Mouse (Mus musculus) embryonic fibroblast, embryonic 13.5 days (primary cell): Measurements from ENCODE around the gene Pdgfb. TPM values are rescaled to one million over a fixed set of nuclear protein-coding genes. Genes with fewer than 3 reads are reported as not detected.

Source experiments
- H3K27ac ChIP-seq: 2 replicates; pipeline ENCODE4 v1.5.1; 2012; ENCODE audit warnings: low read length, control low read depth, inconsistent platforms; ENCODE audit not compliant: insufficient read depth
- H3K4me1 ChIP-seq: 2 replicates; pipeline ENCODE4 v1.6.1; 2011; ENCODE audit warnings: low read length; ENCODE audit not compliant: control insufficient read depth, insufficient read depth
- H3K4me3 ChIP-seq: 2 replicates; pipeline ENCODE4 v1.5.1; 2011; ENCODE audit warnings: mild to moderate bottlenecking, control low read depth, low read length; ENCODE audit not compliant: insufficient read depth
- CTCF ChIP-seq: IDR thresholded peaks from 2 replicates; pipeline ENCODE4 v1.5.1; 2011; ENCODE audit warnings: mild to moderate bottlenecking, control low read depth, low read length, moderate library complexity, borderline replicate concordance; ENCODE audit not compliant: insufficient read depth
- POLR2A ChIP-seq: IDR thresholded peaks from 2 replicates; pipeline ENCODE4 v1.6.1; 2011; ENCODE audit warnings: low read depth, mild to moderate bottlenecking, control low read depth, low read length, moderate library complexity
- polyA plus RNA-seq: library from polyadenylated mRNA; stranded (reverse); fragments of >200 nt; gene quantifications from 2 replicates; pipeline ENCODE4 v1.2.4, GENCODE M21; 2011; ENCODE audit warnings: low read depth; ENCODE audit not compliant: missing spikeins, insufficient read length

The Pdgfb gene
- polyA plus RNA-seq, 1 experiment = 1.0 TPM

GRCm38 (mm10) chr15:80000694-80001093 lies 14.1 kb downstream of the Pdgfb start:
- Histone ChIP-seq H3K4me3 (no peak overlapping the region), H3K27ac (no peak overlapping the region), H3K4me1 (no peaks in the 10 kb centered on the region)
- TF ChIP-seq CTCF (no peak), POLR2A (no peak)

GRCm38 (mm10) chr15:79997988-79998387 lies 16.8 kb downstream of the Pdgfb start:
- TF ChIP-seq CTCF = no peak
- no peak for TF ChIP-seq POLR2A
- Histone ChIP-seq H3K27ac (no peak overlapping the region), H3K4me3 (no peak overlapping the region), H3K4me1 (no peaks in the 10 kb centered on the region)

DNA sequence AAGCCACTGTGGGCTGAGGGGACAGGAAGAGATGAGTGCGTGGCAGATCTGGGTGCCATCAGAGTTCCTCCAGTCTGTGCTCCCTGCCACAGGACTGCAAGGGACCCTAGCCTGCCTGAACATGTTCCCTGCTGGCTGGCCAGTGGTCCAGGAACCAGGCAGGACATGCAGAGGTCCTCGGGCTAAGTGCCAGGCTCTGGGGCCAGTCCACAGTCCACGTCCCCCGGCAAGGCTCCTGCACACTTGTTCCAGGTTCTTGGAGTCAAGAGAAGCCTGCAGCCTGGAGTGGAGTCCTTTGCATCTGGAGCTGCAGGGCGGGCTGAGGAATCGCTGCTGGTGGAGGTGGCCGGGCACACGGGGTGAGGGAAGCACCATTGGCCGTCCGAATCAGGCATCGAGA lies 18.0 kb downstream of the Pdgfb start:
- no peaks in the 10 kb centered on the region for H3K4me1 ChIP-seq
- H3K4me3 ChIP-seq = no peak overlapping the region
- TF ChIP-seq CTCF = no peak
- no peak overlapping the region for H3K27ac ChIP-seq

- H3K27ac ChIP-seq = no peak overlapping the region
- no peaks in the 10 kb centered on the region for H3K4me1 ChIP-seq
- H3K4me3 ChIP-seq = no peak overlapping the region
- no peak for TF ChIP-seq POLR2A
- TF ChIP-seq CTCF = no peak
These were observed 19.2 kb downstream of the Pdgfb start for GRCm38 (mm10) chr15:79995552-79995951.

GRCm38 (mm10) chr15:79994566-79994965 lies 20.2 kb downstream of the Pdgfb start:
- H3K4me1 ChIP-seq = no peaks in the 10 kb centered on the region
- H3K4me3 ChIP-seq = no peak overlapping the region
- no peak overlapping the region for H3K27ac ChIP-seq
- TF ChIP-seq CTCF = no peak
- no peak for TF ChIP-seq POLR2A

GRCm38 (mm10) chr15:79986182-79986581 lies 28.6 kb downstream of the Pdgfb start:
- TF ChIP-seq CTCF (no peak), POLR2A (no peak)
- no peak overlapping the region for H3K4me3 ChIP-seq
- H3K4me1 ChIP-seq = no peaks in the 10 kb centered on the region
- H3K27ac ChIP-seq = no peak overlapping the region

DNA sequence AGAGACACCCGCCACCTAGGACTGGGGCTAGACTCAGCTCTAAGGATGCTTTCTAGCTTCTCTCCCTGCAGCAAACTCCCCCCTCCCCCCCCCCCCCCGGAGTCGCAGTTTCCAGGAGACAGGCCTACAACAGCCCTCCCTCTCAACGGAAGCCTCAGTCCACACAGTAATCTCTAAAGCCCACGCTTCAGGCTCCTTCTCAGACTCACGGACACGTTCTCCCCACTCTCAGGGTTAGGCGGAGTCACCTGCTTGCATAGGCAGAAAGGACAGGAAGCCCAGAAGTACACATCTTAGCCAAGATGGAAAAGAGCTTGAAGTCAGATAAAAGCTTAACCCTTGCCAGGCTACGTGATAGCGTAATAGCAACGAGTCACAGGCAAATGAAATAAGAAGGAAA lies 29.3 kb downstream of the Pdgfb start:
- TF ChIP-seq POLR2A (no peak), CTCF (no peak)
- Histone ChIP-seq H3K27ac (no peak overlapping the region), H3K4me3 (no peak overlapping the region), H3K4me1 (no peaks in the 10 kb centered on the region)

DNA sequence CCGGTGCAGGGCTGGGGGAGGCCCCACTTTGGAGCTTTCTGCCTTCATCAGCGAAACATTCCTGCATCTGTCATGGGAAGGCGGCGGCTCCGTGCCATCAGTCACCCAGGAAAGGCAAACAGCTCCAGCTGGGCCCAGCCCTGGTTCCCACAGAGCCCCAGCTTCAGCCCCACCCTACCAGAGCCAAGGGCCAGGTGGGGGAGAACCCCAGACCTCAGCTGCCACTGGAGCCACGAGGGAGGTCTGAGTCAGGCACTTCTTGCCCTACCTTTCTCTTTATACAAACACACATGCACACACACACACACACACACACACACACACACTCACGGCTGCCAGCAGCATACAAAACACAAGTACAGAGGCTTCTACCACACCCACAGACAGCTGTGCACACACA lies 30.6 kb downstream of the Pdgfb start:
- no peak overlapping the region for H3K27ac ChIP-seq
- TF ChIP-seq CTCF (no peak), POLR2A (no peak)
- no peak overlapping the region for H3K4me3 ChIP-seq
- H3K4me1 ChIP-seq = no peaks in the 10 kb centered on the region

DNA sequence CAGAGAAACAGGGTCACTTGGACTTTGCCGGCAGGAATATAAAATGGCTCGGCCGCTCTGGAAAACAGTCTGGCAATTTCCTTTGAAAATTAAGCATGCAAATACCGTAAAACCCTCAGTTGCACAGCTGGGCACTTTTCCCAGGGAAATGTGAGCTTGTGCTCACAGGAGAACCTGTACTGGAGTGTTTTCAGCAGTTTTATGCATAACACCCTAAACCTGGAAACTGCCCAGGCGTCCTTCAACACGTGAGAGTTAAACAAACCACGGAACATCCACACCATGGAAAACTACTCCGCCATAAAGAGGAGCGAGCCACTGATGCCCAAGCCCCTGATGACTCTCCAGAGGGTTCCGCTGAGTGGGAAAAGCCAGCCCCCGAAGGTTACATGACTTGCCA lies 34.1 kb downstream of the Pdgfb start:
- TF ChIP-seq POLR2A (no peak), CTCF (no peak)
- H3K27ac ChIP-seq = no peak overlapping the region
- H3K4me3 ChIP-seq = no peak overlapping the region
- no peaks in the 10 kb centered on the region for H3K4me1 ChIP-seq

DNA sequence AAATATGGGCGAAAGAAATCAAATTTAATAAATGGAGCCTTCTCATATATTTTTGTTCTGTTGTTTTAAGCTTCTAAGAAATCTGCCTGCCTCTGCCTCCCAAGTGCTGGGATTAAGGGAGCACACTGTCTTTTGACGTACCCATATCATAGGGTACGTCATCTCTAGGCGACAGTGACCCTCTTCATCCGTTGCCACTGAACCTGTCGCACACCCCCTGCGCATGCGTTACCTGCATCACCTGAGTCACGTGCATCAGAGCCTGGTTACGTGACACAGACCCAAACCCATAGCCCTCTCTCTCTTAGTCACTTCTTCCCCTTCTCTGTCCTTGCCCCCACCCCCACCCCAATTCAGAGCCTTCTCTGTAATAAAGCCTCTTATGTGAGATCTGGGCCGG lies 42.6 kb downstream of the Pdgfb start:
- Histone ChIP-seq H3K27ac (no peak overlapping the region), H3K4me1 (no peaks in the 10 kb centered on the region), H3K4me3 (no peak overlapping the region)
- TF ChIP-seq POLR2A (no peak), CTCF (no peak)

- TF ChIP-seq CTCF (no peak), POLR2A (no peak)
- no peaks in the 10 kb centered on the region for H3K4me1 ChIP-seq
- H3K4me3 ChIP-seq = no peak within 1 kb of the TSS
- no peak within 1 kb of the TSS for H3K27ac ChIP-seq
These were observed 43.8 kb downstream of the Pdgfb start, which contains the start of gene Cbx7 for GRCm38 (mm10) chr15:79970940-79971339. Cbx7 (minus strand) TSS chr15:79971119.
